18 mouse cellular contexts compared by ENCODE assay signal in the genomic region with DNA sequence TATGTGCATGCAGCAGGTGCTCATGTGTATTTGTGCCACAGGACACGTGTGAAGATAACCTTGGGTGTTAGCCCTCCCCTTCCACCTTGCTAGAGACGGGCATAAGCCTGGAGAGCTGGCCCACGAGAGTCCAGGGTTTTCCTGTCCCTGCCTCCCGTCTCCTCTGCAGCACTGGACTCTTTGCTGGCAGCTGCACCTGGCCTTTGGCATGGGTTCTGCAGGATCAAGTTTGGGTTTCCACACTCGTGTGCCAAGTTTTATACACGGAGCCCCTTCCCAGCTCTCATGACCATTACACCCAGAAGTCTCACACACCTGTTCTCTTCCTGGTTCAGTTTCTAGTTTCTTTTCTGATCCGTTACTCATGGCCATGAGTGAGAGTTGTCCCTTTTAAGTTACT.
"Had no signal": no experiment of that assay in that cellular context is flagged by ENCODE, and none has a peak within 500 bp of the region (broad histone marks: within the 10 kb centered on the region; RNA-seq: fewer than 3 reads in every experiment).

No protein-coding gene starts in this region.

- H3K27me3 ChIP-seq: kidney, embryonic 15.5 days; liver, embryonic 13.5 days; stomach, embryonic 15.5 days had no signal

- H3K4me2 ChIP-seq: kidney, embryonic 15.5 days; liver, embryonic 13.5 days; midbrain, embryonic 11.5 days; stomach, embryonic 15.5 days had no signal

- H3K4me3 ChIP-seq: kidney, embryonic 15.5 days; liver, embryonic 13.5 days; stomach, embryonic 15.5 days had no signal

- H3K9ac ChIP-seq: kidney, embryonic 15.5 days; liver, embryonic 13.5 days; stomach, embryonic 15.5 days had no signal

- H3K9me3 ChIP-seq: kidney, embryonic 15.5 days; liver, embryonic 13.5 days; stomach, embryonic 15.5 days had no signal

- DNase-seq: kidney, adult 11 months; kidney, adult 8-10 months; kidney, postnatal 10 days; kidney, postnatal 36 days; left cerebral cortex, postnatal 4 days; liver, embryonic 13.5 days; lung, adult 2 months; lung, postnatal 14 days; lung, postnatal 4 days; midbrain, embryonic 14.5 days; right cerebral cortex, adult 18-20 months; right cerebral cortex, postnatal 14 days; right cerebral cortex, postnatal 4 days; spleen, adult 18-20 months; thymus, postnatal 25 days had no signal

- H3K27ac ChIP-seq: kidney, embryonic 15.5 days; liver, embryonic 13.5 days; stomach, embryonic 15.5 days had no signal

- H3K36me3 ChIP-seq: stomach, embryonic 15.5 days had no signal

- H3K4me1 ChIP-seq: liver, embryonic 13.5 days; stomach, embryonic 15.5 days had no signal
